Mouse (Mus musculus) lung, embryonic 16.5 days (tissue): ENCODE measurements at regions not wholly inside any gene's neighbourhood (a gene's known extent, or its start where the extent isn't known, plus 50 kb on each side); places are given as distances from the start of the nearest gene placed in this dataset.
A peak's percentile ranks its signal among the peaks of the same experiment; 100 is the strongest.

ENCODE experiments used
- ATAC-seq: fragments of 200-750 bp; cut with Nextera tagmentation; 2 replicates; pipeline ENCODE4 v1.8.0; 2017; ENCODE audit warnings: low read depth, mild to moderate bottlenecking, moderate library complexity
- H3K27ac ChIP-seq: fragments of 300-500 bp; sonication (generic); 2 replicates; pipeline ENCODE4 v1.5.1; 2014; ENCODE audit warnings: mild to moderate bottlenecking, control low read depth, low read length
- H3K27me3 ChIP-seq: fragments of 300-500 bp; sonication (generic); 2 replicates; pipeline ENCODE4 v1.6.1; 2014; ENCODE audit warnings: low read depth, low read length, mixed read lengths; ENCODE audit not compliant: control insufficient read depth, insufficient read depth
- H3K36me3 ChIP-seq: fragments of 300-500 bp; sonication (generic); 2 replicates; pipeline ENCODE4 v1.6.1; 2014; ENCODE audit warnings: low read length; ENCODE audit not compliant: control insufficient read depth, insufficient read depth
- H3K4me1 ChIP-seq: fragments of 300-500 bp; sonication (generic); replicated peaks from 2 replicates; pipeline ENCODE4 v1.6.1; 2014; ENCODE audit warnings: low read length, mixed read lengths; ENCODE audit not compliant: control insufficient read depth, insufficient read depth
- H3K4me2 ChIP-seq: fragments of 300-500 bp; sonication (generic); 2 replicates; pipeline ENCODE4 v1.6.1; 2014; ENCODE audit warnings: low read depth, low read length, control low read depth
- H3K4me3 ChIP-seq: fragments of 300-500 bp; sonication (generic); 2 replicates; pipeline ENCODE4 v1.5.1; 2014; ENCODE audit warnings: mild to moderate bottlenecking, low read length, control low read depth
- H3K9ac ChIP-seq: fragments of 300-500 bp; sonication (generic); 2 replicates; pipeline ENCODE4 v1.6.1; 2014; ENCODE audit warnings: low read length, control low read depth
- H3K9me3 ChIP-seq: fragments of 300-500 bp; sonication (generic); 2 replicates; pipeline ENCODE4 v1.6.1; 2016; ENCODE audit warnings: low read length; ENCODE audit not compliant: control insufficient read depth
- WGBS: fragments of 180-500 bp; shearing (Covaris S2); extraction: QIAGEN DNeasy Blood & Tissue Kit; methylation state at CpG from one replicate; pipeline ENCODE4 v1.1.7; 2014; 5-methylcytosine and 5-hydroxymethylcytosine counted together

- Histone ChIP-seq H3K4me3 (no peak overlapping the region), H3K9me3 (no peaks in the 10 kb centered on the region), H3K4me2 (no peak overlapping the region), H3K27me3 (no peaks in the 10 kb centered on the region), H3K9ac (no peak overlapping the region), H3K27ac (no peak overlapping the region), H3K4me1 (no peaks in the 10 kb centered on the region), H3K36me3 (no peaks in the 10 kb centered on the region)
- no peak for ATAC-seq
- 90% methylated on average over 1 of the region's 1 CpGs for WGBS
Observed at GRCm38 (mm10) chr15:67419733-67420132, 919.0 kb upstream of the Lrrc6 start.

GRCm38 (mm10) chr15:67417742-67418163 is 917.0 kb upstream of the Lrrc6 start:
- 84% methylated on average over 2 of the region's 2 CpGs for WGBS
- Histone ChIP-seq H3K27ac (no peak overlapping the region), H3K27me3 (no peaks in the 10 kb centered on the region), H3K9ac (no peak overlapping the region), H3K36me3 (no peaks in the 10 kb centered on the region), H3K4me2 (no peak overlapping the region), H3K4me3 (no peak overlapping the region), H3K4me1 (no peaks in the 10 kb centered on the region), H3K9me3 (no peaks in the 10 kb centered on the region)
- no peak for ATAC-seq

DNA sequence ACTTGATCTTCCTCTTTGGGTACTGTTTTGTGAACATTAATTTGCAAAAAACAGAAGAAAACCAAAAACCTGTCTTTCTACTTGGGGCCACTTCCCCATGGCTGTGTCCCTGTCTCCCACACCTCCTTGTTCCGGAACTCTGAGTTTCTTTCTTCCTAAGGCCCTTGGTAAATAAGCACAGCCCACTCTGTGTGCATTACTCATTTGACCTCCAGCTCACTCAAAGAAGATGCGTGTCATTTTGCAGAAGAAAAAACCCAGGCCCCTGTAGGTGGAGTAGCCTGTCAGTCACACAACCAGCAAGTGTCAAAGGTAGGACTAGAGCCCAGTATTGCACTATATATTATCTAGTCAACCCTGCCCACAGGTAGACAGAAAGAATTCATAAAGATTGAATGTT is 915.1 kb upstream of the Lrrc6 start:
- no peaks in the 10 kb centered on the region for H3K36me3 ChIP-seq
- H3K9me3 ChIP-seq: no peaks in the 10 kb centered on the region
- H3K27ac ChIP-seq: no peak overlapping the region
- no peak for ATAC-seq
- no peak overlapping the region for H3K4me3 ChIP-seq
- H3K4me1 ChIP-seq: no peaks in the 10 kb centered on the region
- no peak overlapping the region for H3K9ac ChIP-seq
- H3K4me2 ChIP-seq: no peak overlapping the region
- no peaks in the 10 kb centered on the region for H3K27me3 ChIP-seq
- WGBS: 74% methylated on average over 2 of the region's 2 CpGs

DNA sequence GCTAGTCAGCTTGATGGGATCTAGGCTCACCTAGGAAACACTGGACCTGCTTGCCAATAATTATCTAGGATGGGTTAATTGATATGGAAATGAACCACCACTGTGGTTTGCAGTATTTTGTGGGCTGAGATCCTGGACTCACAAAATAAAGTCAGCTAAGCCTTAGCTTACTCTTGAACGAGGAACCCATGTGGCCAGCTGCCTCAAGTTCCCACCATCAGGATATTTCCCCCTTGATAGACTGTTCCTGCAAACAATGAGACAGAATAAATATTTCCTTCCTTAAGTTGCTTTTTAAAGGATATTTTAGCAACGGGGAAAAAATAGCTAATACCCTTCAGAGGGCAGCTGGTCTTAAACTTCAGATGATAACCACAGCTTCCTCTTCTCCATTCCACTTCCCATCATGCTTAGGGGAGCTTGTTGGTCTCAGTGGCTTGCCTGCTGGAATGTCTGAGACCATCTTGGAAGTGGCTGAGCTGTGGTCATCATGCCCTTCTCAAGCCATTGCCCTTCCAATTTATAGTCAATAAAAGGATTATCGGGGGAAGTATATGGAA is 913.7 kb upstream of the Lrrc6 start:
- Histone ChIP-seq H3K4me2 (no peak overlapping the region), H3K27ac (no peak overlapping the region), H3K36me3 (no peaks in the 10 kb centered on the region), H3K27me3 (no peaks in the 10 kb centered on the region), H3K9me3 (no peaks in the 10 kb centered on the region), H3K4me3 (no peak overlapping the region), H3K4me1 (no peaks in the 10 kb centered on the region), H3K9ac (no peak overlapping the region)
- WGBS: 74% methylated on average over 3 of the region's 3 CpGs
- no peak for ATAC-seq

GRCm38 (mm10) chr15:67413581-67413980 is 912.9 kb upstream of the Lrrc6 start:
- Histone ChIP-seq H3K4me2 (no peak overlapping the region), H3K27me3 (no peaks in the 10 kb centered on the region), H3K4me3 (no peak overlapping the region), H3K4me1 (no peaks in the 10 kb centered on the region), H3K9ac (no peak overlapping the region), H3K27ac (no peak overlapping the region), H3K36me3 (no peaks in the 10 kb centered on the region), H3K9me3 (no peaks in the 10 kb centered on the region)
- 78% methylated on average over 3 of the region's 3 CpGs for WGBS
- no peak for ATAC-seq

DNA sequence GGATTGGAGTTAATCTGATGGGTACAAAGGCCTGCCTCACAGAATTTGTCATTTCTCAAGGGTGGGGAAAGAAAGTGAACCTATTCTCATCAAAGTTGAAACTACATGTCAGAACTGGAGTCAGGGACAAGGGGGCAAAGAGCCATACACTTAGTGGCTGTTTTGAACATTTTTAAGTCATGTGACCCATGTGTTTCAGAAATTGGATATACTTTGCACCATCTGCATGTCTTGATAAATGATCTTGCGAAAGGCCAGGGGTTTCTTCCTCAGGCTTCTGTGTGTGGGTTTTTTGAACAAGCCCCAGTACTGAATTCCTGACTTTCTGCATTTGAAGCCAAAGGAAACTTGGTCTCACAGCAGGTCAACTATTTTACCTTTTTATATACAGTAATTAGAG is 911.7 kb upstream of the Lrrc6 start:
- Histone ChIP-seq H3K4me1 (no peaks in the 10 kb centered on the region), H3K9ac (no peak overlapping the region), H3K4me3 (no peak overlapping the region), H3K27me3 (no peaks in the 10 kb centered on the region), H3K4me2 (no peak overlapping the region), H3K36me3 (no peaks in the 10 kb centered on the region), H3K9me3 (no peaks in the 10 kb centered on the region), H3K27ac (no peak overlapping the region)
- ATAC-seq: no peak
- 95% methylated on average over 1 of the region's 1 CpGs for WGBS

GRCm38 (mm10) chr15:67411657-67412056 is 910.9 kb upstream of the Lrrc6 start:
- Histone ChIP-seq H3K4me1 (no peaks in the 10 kb centered on the region), H3K27me3 (no peaks in the 10 kb centered on the region), H3K4me3 (no peak overlapping the region), H3K4me2 (no peak overlapping the region), H3K9me3 (no peaks in the 10 kb centered on the region), H3K27ac (no peak overlapping the region), H3K9ac (no peak overlapping the region), H3K36me3 (no peaks in the 10 kb centered on the region)
- no peak for ATAC-seq
- WGBS: 76% methylated on average over 2 of the region's 2 CpGs

DNA sequence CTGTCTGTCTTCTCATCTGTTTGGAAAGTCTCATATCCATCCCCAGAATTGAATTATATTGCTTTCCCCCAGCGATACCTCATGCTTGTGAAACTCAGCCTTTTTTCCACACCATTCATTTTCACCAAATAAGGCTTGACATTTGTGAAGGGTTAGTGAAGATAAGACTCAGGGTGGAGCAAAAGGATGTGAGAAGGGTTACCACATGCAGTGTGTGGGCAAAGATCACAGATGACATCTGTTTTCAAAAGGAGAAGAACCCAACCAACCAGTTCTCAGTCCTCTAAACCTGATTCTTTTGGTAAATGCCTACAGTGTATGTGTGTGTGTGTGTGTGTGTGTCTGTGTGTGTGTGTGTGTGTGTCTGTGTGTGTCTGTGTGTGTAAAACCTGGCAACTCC is 909.3 kb upstream of the Lrrc6 start:
- no peak overlapping the region for H3K9ac ChIP-seq
- no peak overlapping the region for H3K27ac ChIP-seq
- no peaks in the 10 kb centered on the region for H3K9me3 ChIP-seq
- no peak for ATAC-seq
- H3K4me3 ChIP-seq: no peak overlapping the region
- H3K36me3 ChIP-seq: no peaks in the 10 kb centered on the region
- H3K4me1 ChIP-seq: no peaks in the 10 kb centered on the region
- no peak overlapping the region for H3K4me2 ChIP-seq
- H3K27me3 ChIP-seq: no peaks in the 10 kb centered on the region
- WGBS: 81% methylated on average over 1 of the region's 1 CpGs

DNA sequence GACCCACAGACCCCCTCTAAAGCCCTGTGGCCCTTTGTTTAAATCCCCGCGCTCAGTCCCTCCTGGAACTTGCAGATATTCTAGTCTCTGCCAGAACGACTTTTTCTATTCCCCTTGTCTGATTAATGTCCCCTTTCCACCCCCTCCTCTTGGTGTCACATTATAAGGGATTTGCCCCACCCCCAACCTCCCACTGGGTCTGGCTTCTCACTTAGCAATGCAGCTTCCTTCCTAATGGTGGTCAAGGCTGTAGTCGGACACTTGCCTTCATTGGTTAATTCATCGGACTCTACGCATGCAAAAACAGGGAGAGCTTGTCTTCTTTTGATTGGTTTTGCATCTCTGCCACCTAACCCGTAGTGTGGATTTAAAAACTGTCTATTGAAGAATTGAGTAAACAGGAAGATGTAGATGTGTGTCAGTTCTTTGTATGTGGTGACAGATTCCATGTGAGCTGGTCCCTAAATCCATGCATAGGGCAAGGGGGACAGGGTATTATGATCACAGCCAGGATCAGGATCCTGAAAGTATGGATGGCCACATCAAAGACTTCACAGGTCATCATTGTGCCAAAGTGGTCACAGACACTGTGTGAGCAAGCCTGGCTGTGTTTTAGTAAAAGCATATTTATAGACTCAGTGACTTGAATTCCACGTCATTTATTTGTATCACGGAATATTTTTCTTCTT is 908.3 kb upstream of the Lrrc6 start:
- 44% methylated on average over 9 of the region's 9 CpGs for WGBS
- Histone ChIP-seq H3K4me3 (no peak overlapping the region), H3K9ac (no peak overlapping the region), H3K27me3 (no peaks in the 10 kb centered on the region), H3K4me1 (no peaks in the 10 kb centered on the region), H3K4me2 (no peak overlapping the region), H3K36me3 (no peaks in the 10 kb centered on the region), H3K27ac (no peak overlapping the region), H3K9me3 (no peaks in the 10 kb centered on the region)
- peak; percentile 41 for ATAC-seq
